Mouse (Mus musculus) lung, adult 2 months (tissue): ENCODE data around the gene Srp68.

Source experiments
- CTCF ChIP-seq: fragments of 200-500 bp; IDR thresholded peaks from 2 replicates; pipeline ENCODE4 v1.5.1; 2011; ENCODE audit warnings: mild to moderate bottlenecking, low read length, control low read depth; ENCODE audit not compliant: insufficient read depth
- POLR2A ChIP-seq: fragments of 200-500 bp; IDR thresholded peaks from 2 replicates; pipeline ENCODE4 v1.6.1; 2011; ENCODE audit warnings: low read depth, mild to moderate bottlenecking, control low read depth, low read length, borderline replicate concordance; ENCODE audit errors: extremely low read depth

DNA sequence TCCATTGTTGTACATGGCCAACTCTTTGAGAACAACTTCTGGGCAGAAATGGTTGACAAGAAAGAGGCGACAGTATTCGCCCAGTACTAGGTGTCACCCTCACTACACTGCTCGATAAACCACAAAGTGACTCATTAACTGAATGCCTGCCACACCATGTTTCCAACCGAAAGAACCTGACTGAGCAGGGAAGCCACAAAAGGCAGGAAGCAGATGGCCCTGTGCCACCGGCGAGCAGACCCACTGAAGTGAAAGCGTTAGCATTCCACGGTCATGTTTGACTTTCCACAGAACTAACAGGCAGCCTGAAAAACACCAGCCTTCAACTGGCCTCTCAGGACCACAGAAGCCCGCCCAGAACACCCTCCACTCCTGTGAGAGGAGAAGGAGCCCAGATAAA, 19.4 kb downstream of the Srp68 start:
- TF ChIP-seq POLR2A (no peak), CTCF (no peak)
